Mouse (Mus musculus) embryonic facial prominence, embryonic 11.5 days (tissue): ENCODE results near the gene Mcam. TPM values are rescaled to one million over a fixed set of nuclear protein-coding genes. Genes with fewer than 3 reads are reported as not detected.
A peak's percentile ranks its signal among the peaks of the same experiment; 100 is the strongest.

Experiments used
- ATAC-seq: fragments of 200-750 bp; cut with Nextera tagmentation; replicated peaks from 2 replicates; pipeline ENCODE4 v1.8.0; 2017; ENCODE audit warnings: low read depth; ENCODE audit not compliant: insufficient number of reproducible peaks, low FRiP score, low TSS enrichment
- DNase-seq: peaks from one replicate; pipeline ENCODE4 v3.0.0-alpha.2; 2015; ENCODE audit warnings: low spot score
- H3K27ac ChIP-seq: fragments of 300-500 bp; sonication (generic); replicated peaks from 2 replicates; pipeline ENCODE4 v1.5.1; 2014; ENCODE audit warnings: mild to moderate bottlenecking, low read depth, low read length, control low read depth
- H3K27me3 ChIP-seq: fragments of 300-500 bp; sonication (generic); 2 replicates; pipeline ENCODE4 v1.6.1; 2014; ENCODE audit warnings: mild to moderate bottlenecking, low read length, moderate library complexity, mixed read lengths; ENCODE audit not compliant: control insufficient read depth, insufficient read depth
- H3K36me3 ChIP-seq: fragments of 300-500 bp; sonication (generic); replicated peaks from 2 replicates; pipeline ENCODE4 v1.6.1; 2014; ENCODE audit warnings: low read depth, mild to moderate bottlenecking, low read length, moderate library complexity, mixed read lengths; ENCODE audit not compliant: control insufficient read depth, insufficient read depth
- H3K4me1 ChIP-seq: fragments of 300-500 bp; sonication (generic); 2 replicates; pipeline ENCODE4 v1.6.1; 2014; ENCODE audit warnings: low read length, mixed read lengths; ENCODE audit not compliant: control insufficient read depth, insufficient read depth
- H3K4me2 ChIP-seq: fragments of 300-500 bp; sonication (generic); 2 replicates; pipeline ENCODE4 v1.6.1; 2014; ENCODE audit warnings: low read depth, mild to moderate bottlenecking, control low read depth, low read length, moderate library complexity
- H3K4me3 ChIP-seq: fragments of 300-500 bp; sonication (generic); 2 replicates; pipeline ENCODE4 v1.5.1; 2014; ENCODE audit warnings: low read depth, low read length, control low read depth
- H3K9ac ChIP-seq: fragments of 300-500 bp; sonication (generic); replicated peaks from 2 replicates; pipeline ENCODE4 v1.6.1; 2014; ENCODE audit warnings: mild to moderate bottlenecking, control low read depth, low read length
- H3K9me3 ChIP-seq: fragments of 300-500 bp; sonication (generic); replicated peaks from 2 replicates; pipeline ENCODE4 v1.6.1; 2016; ENCODE audit warnings: mild to moderate bottlenecking, low read length, inconsistent platforms, mixed read lengths; ENCODE audit not compliant: control insufficient read depth
- WGBS: fragments of 180-500 bp; shearing (Covaris S2); extraction: QIAGEN DNeasy Blood & Tissue Kit; methylation state at CpG from one replicate; pipeline ENCODE4 v1.1.7; 2014; 5-methylcytosine and 5-hydroxymethylcytosine counted together
- polyA plus RNA-seq: library from polyadenylated mRNA; unstranded; fragments of >200 nt; fragmentation: Nextera tagmentation; extraction: Ambion mirVana; gene quantifications from 2 replicates; pipeline ENCODE4 v1.2.1, GENCODE M21; 2014

Mcam gene
- polyA plus RNA-seq, 1 experiment from 2014 or later: 20.1 TPM

DNA sequence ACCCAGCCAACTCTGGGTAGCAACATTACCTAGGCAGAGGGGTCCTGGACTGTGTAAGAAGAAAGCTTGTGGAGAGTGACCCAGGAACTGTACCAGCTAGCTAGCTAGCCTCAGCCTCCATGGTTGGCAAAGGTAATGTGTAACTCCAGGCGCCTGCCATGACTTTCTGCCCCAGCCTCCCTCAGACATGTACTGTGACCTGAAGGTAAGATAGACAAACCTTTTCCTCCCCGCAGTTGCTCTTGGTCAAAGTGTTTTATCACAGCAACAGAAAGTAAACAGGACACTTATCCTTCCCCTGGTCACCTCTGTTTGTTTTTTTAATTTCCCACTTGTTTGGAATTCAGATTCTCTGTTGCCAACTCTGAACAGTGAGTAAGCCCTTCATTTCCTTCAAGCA lies 19.8 kb upstream of the Mcam start:
- Histone ChIP-seq H3K36me3 (no peaks in the 10 kb centered on the region), H3K27ac (no peak overlapping the region), H3K4me2 (no peak overlapping the region), H3K27me3 (no peaks in the 10 kb centered on the region), H3K4me1 (peaks cover 5% of the 10 kb centered on the region; the same call in 1 of the 2 replicates), H3K4me3 (no peak overlapping the region), H3K9ac (no peak overlapping the region), H3K9me3 (no peaks in the 10 kb centered on the region)
- ATAC-seq: no peak
- DNase-seq: no peak
- WGBS: 91% methylated on average over 2 of the region's 2 CpGs

DNA sequence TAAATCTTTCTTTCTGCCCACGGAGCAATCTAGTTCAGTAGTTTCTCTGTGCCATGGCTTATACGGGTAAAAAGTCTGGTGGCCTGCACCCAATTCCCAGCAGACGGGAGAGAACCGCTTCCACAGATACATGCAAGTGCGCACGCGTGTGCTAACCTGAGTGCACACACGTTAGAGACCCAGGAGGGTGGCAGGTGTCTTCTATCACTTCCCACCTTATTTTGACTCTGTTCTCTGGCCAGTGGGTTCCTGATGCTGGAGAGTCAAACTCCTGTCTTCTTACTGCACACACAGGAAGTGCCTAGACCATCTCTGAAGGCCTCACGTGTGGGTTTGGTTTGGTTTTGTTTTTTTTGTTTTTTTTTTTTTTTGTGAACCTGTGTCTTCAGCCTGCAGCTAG lies 18.7 kb upstream of the Mcam start:
- H3K4me3 ChIP-seq: no peak overlapping the region
- no peak overlapping the region for H3K4me2 ChIP-seq
- 91% methylated on average over 9 of the region's 9 CpGs for WGBS
- no peak overlapping the region for H3K27ac ChIP-seq
- ATAC-seq (no peak), DNase-seq (no peak)
- H3K9me3 ChIP-seq: no peaks in the 10 kb centered on the region
- no peaks in the 10 kb centered on the region for H3K4me1 ChIP-seq
- no peak overlapping the region for H3K9ac ChIP-seq
- H3K36me3 ChIP-seq: no peaks in the 10 kb centered on the region
- H3K27me3 ChIP-seq: no peaks in the 10 kb centered on the region

GRCm38 (mm10) chr9:44116182-44116581 lies 18.1 kb upstream of the Mcam start:
- Histone ChIP-seq H3K4me2 (no peak overlapping the region), H3K36me3 (no peaks in the 10 kb centered on the region), H3K9me3 (no peaks in the 10 kb centered on the region), H3K27ac (no peak overlapping the region), H3K9ac (no peak overlapping the region), H3K4me3 (no peak overlapping the region), H3K4me1 (no peaks in the 10 kb centered on the region), H3K27me3 (no peaks in the 10 kb centered on the region)
- DNase-seq (no peak), ATAC-seq (no peak)
- WGBS: 90% methylated on average over 4 of the region's 4 CpGs

- Histone ChIP-seq H3K27ac (no peak overlapping the region), H3K27me3 (no peaks in the 10 kb centered on the region), H3K4me3 (no peak overlapping the region), H3K9ac (no peak overlapping the region), H3K4me1 (no peaks in the 10 kb centered on the region), H3K36me3 (no peaks in the 10 kb centered on the region), H3K4me2 (no peak overlapping the region), H3K9me3 (no peaks in the 10 kb centered on the region)
- ATAC-seq (no peak), DNase-seq (peak; percentile 26)
- WGBS: 42% methylated on average over 5 of the region's 5 CpGs
Observed at GRCm38 (mm10) chr9:44119011-44119410, 15.3 kb upstream of the Mcam start.

- no peaks in the 10 kb centered on the region for H3K9me3 ChIP-seq
- no peak overlapping the region for H3K4me2 ChIP-seq
- H3K27ac ChIP-seq: no peak overlapping the region
- 82% methylated on average over 8 of the region's 8 CpGs for WGBS
- ATAC-seq (no peak), DNase-seq (no peak)
- H3K4me3 ChIP-seq: no peak overlapping the region
- H3K4me1 ChIP-seq: no peaks in the 10 kb centered on the region
- no peak overlapping the region for H3K9ac ChIP-seq
- no peaks in the 10 kb centered on the region for H3K27me3 ChIP-seq
- H3K36me3 ChIP-seq: no peaks in the 10 kb centered on the region
Observed at GRCm38 (mm10) chr9:44119948-44120465, 14.3 kb upstream of the Mcam start.

DNA sequence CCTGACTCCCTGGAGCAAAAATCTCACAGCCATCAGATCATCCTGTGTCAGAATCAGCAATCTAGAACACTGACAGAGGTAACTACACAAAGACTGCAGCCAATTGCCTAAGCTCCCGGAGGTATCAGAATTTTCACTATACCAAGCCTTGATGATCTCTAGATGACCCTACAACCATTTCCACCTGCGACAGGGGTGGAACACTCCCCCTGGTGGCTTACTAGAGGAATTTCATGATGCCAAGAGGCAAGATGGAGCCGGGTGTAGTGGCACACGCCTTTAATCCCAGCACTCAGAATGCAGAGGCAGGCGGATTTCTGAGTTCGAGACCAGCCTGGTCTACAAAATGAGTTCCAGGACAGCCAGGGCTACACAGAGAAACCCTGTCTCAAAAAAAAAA lies 10.0 kb upstream of the Mcam start:
- no peaks in the 10 kb centered on the region for H3K4me1 ChIP-seq
- ATAC-seq: no peak
- H3K36me3 ChIP-seq: no peaks in the 10 kb centered on the region
- no peak overlapping the region for H3K4me2 ChIP-seq
- H3K27ac ChIP-seq: no peak overlapping the region
- H3K9me3 ChIP-seq: no peaks in the 10 kb centered on the region
- DNase-seq: no peak
- H3K4me3 ChIP-seq: no peak overlapping the region
- WGBS: 70% methylated on average over 6 of the region's 6 CpGs
- no peak overlapping the region for H3K9ac ChIP-seq
- H3K27me3 ChIP-seq: no peaks in the 10 kb centered on the region

DNA sequence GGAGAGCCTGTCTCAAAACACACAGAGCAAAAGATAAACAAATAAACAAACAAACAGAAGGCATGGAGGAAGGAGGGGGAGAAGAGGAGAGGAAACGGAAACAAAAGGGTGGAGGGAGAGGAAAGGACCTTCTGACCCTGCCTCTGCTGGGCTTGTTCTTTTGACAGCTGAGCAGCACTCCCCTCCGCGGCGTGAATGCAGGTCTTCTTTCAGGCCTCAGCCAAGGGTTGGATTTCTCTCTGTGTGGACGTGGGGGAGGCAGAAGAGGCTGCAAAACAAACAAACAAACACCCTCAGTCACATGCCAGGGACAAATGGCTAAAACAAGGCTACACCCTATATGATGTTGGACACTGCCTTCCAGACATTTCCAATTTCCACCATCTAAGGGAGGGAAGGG lies 9.2 kb upstream of the Mcam start:
- H3K4me1 ChIP-seq: no peaks in the 10 kb centered on the region; the same call in 1 of the 2 replicates
- H3K27ac ChIP-seq: no peak overlapping the region
- H3K4me2 ChIP-seq: no peak overlapping the region
- no peak for ATAC-seq
- 25% methylated on average over 5 of the region's 5 CpGs for WGBS
- H3K36me3 ChIP-seq: no peaks in the 10 kb centered on the region
- no peak for DNase-seq
- H3K27me3 ChIP-seq: no peaks in the 10 kb centered on the region
- no peaks in the 10 kb centered on the region for H3K9me3 ChIP-seq
- H3K9ac ChIP-seq: no peak overlapping the region
- H3K4me3 ChIP-seq: no peak overlapping the region

GRCm38 (mm10) chr9:44125546-44126428 lies 8.5 kb upstream of the Mcam start:
- Histone ChIP-seq H3K4me2 (no peak overlapping the region), H3K27ac (no peak overlapping the region)
- ATAC-seq: no peak

More at GRCm38 (mm10) chr9:44125546-44126428, 8.5 kb upstream of the Mcam start:
- Histone ChIP-seq H3K27me3 (no peaks in the 10 kb centered on the region), H3K36me3 (no peaks in the 10 kb centered on the region), H3K4me3 (no peak overlapping the region), H3K4me1 (peaks cover 3% of the 10 kb centered on the region), H3K9me3 (no peaks in the 10 kb centered on the region), H3K9ac (no peak overlapping the region)
- peak; percentile 93 for DNase-seq
- WGBS: 36% methylated on average over 18 of the region's 18 CpGs
